9 mouse cellular contexts compared by ENCODE assay signal in the genomic region with DNA sequence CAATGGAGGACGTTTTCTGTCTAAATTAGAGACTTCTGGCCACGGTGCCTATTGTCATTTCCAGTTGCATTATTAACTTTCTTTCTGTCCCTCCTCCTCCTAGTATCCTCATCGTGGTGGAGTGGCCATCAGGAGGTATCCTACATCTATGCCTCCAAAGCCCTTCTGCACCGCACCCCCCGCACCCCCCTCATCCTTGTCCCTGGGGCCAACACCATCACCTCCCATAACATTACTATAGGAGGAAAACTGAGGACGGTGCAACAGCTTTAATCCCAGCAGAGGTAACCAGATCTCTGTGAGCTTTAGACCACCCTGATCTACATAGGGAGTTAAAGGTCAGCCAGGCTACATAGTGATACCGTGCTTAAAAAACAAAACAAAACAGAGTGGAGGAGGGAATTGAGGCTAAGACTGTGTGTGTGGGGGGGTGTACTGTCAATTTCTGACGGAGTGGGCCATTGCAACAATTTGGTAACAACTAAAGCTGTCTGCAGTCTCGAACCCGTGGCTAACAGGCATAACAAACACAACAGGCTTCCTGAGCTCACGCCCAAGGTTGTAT. TPM values are rescaled to one million over a fixed set of nuclear protein-coding genes. Genes with fewer than 3 reads are reported as not detected.
DNase-seq lines count a peak whose midpoint lies in the region; ATAC-seq and TF ChIP-seq lines count a peak whose summit lies in the region.
"Had no signal": no experiment of that assay in that cellular context is flagged by ENCODE, and none has a peak within 500 bp of the region (broad histone marks: within the 10 kb centered on the region; RNA-seq: fewer than 3 reads in every experiment).

No protein-coding gene starts in this region.

- peak overlapping the region; percentile 74 for H3K9ac ChIP-seq in lung, embryonic 14.5 days
- H3K9ac ChIP-seq in embryonic facial prominence, embryonic 15.5 days = peak overlapping the region; percentile 9; the same call in 1 of the 2 replicates
- peak overlapping the region; percentile 9; the same call in 1 of the 2 replicates for H3K9ac ChIP-seq in intestine, embryonic 15.5 days
- peak overlapping the region; percentile 63; the same call in 1 of the 2 replicates for H3K9ac ChIP-seq in neural tube, embryonic 13.5 days

- H3K27me3 ChIP-seq in lung, embryonic 14.5 days (ENCODE audit: insufficient read depth, low read length) = no peaks in the 10 kb centered on the region
- H3K27me3 ChIP-seq in embryonic facial prominence, embryonic 15.5 days = no peaks in the 10 kb centered on the region
- no peaks in the 10 kb centered on the region for H3K27me3 ChIP-seq in intestine, embryonic 15.5 days (replicated peaks)
- no peaks in the 10 kb centered on the region; the same call in 1 of the 2 replicates for H3K27me3 ChIP-seq in neural tube, embryonic 13.5 days

- H3K4me3 ChIP-seq in lung, embryonic 14.5 days (ENCODE audit: low read depth, low read length) = peak overlapping the region; percentile 79
- peak overlapping the region; percentile 83 for H3K4me3 ChIP-seq in embryonic facial prominence, embryonic 15.5 days (replicated peaks)
- H3K4me3 ChIP-seq in intestine, embryonic 15.5 days (replicated peaks) = peak overlapping the region; percentile 48
- H3K4me3 ChIP-seq in neural tube, embryonic 13.5 days = peak overlapping the region; percentile 86

- no peak for TF ChIP-seq CTCF in lung, embryonic 14.5 days (IDR thresholded peaks at IDR 0.05; ENCODE audit: low read depth)

- peak; percentile 43 for ATAC-seq in lung, embryonic 14.5 days (ENCODE audit: insufficient read depth)
- ATAC-seq in embryonic facial prominence, embryonic 15.5 days (ENCODE audit: insufficient number of reproducible peaks, low FRiP score, low TSS enrichment, low read depth) = no peak
- ATAC-seq in intestine, embryonic 15.5 days = no peak; the same call in 1 of the 2 replicates
- peak; percentile 42 for ATAC-seq in neural tube, embryonic 13.5 days (ENCODE audit: low read depth)

- H3K36me3 ChIP-seq in lung, embryonic 14.5 days (ENCODE audit: insufficient read depth) = peaks cover 20% of the 10 kb centered on the region
- H3K36me3 ChIP-seq in embryonic facial prominence, embryonic 15.5 days = peaks cover 24% of the 10 kb centered on the region
- peaks cover 10% of the 10 kb centered on the region for H3K36me3 ChIP-seq in intestine, embryonic 15.5 days
- H3K36me3 ChIP-seq in neural tube, embryonic 13.5 days = peaks cover 27% of the 10 kb centered on the region

- peak overlapping the region; percentile 77 for H3K4me2 ChIP-seq in lung, embryonic 14.5 days
- H3K4me2 ChIP-seq in embryonic facial prominence, embryonic 15.5 days (replicated peaks) = peak overlapping the region; percentile 67
- peak overlapping the region; percentile 74 for H3K4me2 ChIP-seq in intestine, embryonic 15.5 days (replicated peaks)
- peak overlapping the region; percentile 81 for H3K4me2 ChIP-seq in neural tube, embryonic 13.5 days

- no peaks in the 10 kb centered on the region for H3K4me1 ChIP-seq in lung, embryonic 14.5 days (ENCODE audit: insufficient read depth)
- H3K4me1 ChIP-seq in embryonic facial prominence, embryonic 15.5 days = peaks cover 12% of the 10 kb centered on the region
- H3K4me1 ChIP-seq in intestine, embryonic 15.5 days (replicated peaks) = peaks cover 4% of the 10 kb centered on the region; the same call in 1 of the 2 replicates
- H3K4me1 ChIP-seq in neural tube, embryonic 13.5 days (replicated peaks) = peaks cover 16% of the 10 kb centered on the region

- DNase-seq in lung, embryonic 14.5 days = no peak
- DNase-seq in lung, postnatal 4 days = no peak
- DNase-seq in embryo, embryonic 9.5 days (ENCODE audit: extremely low spot score) = no peak
- DNase-seq in adrenal gland, adult 8-10 months = no peak
- no peak for DNase-seq in kidney, adult 9 months

- no peaks in the 10 kb centered on the region for H3K9me3 ChIP-seq in lung, embryonic 14.5 days (ENCODE audit: low read depth, low read length)
- H3K9me3 ChIP-seq in embryonic facial prominence, embryonic 15.5 days (replicated peaks) = no peaks in the 10 kb centered on the region
- H3K9me3 ChIP-seq in intestine, embryonic 15.5 days = no peaks in the 10 kb centered on the region
- H3K9me3 ChIP-seq in neural tube, embryonic 13.5 days = no peaks in the 10 kb centered on the region

- whole genome bisulfite sequencing in lung, embryonic 14.5 days = 53% methylated on average over 11 of the region's 11 CpGs
- 61% methylated on average over 11 of the region's 11 CpGs for WGBS in embryonic facial prominence, embryonic 15.5 days
- 63% methylated on average over 11 of the region's 11 CpGs for WGBS in intestine, embryonic 15.5 days
- WGBS in neural tube, embryonic 13.5 days = 62% methylated on average over 11 of the region's 11 CpGs

- peak overlapping the region; percentile 3; the same call in 1 of the 2 replicates for H3K27ac ChIP-seq in lung, embryonic 14.5 days (ENCODE audit: low read depth)
- no peak overlapping the region for H3K27ac ChIP-seq in embryonic facial prominence, embryonic 15.5 days (replicated peaks)
- no peak overlapping the region for H3K27ac ChIP-seq in intestine, embryonic 15.5 days
- peak overlapping the region; percentile 42; the same call in 1 of the 2 replicates for H3K27ac ChIP-seq in neural tube, embryonic 13.5 days (replicated peaks)

RNA-seq across cellular contexts. Expression of a gene that starts 0.5 kb away (rescaled TPM):
- 518 and 549 TPM in 2 replicates for polyA plus RNA-seq in lung, embryonic 14.5 days (2014; fragmentation: Nextera tagmentation; extraction: Ambion mirVana)
- polyA plus RNA-seq in embryonic facial prominence, embryonic 15.5 days (2015; fragmentation: Nextera tagmentation; extraction: Ambion mirVana) = 549 and 569 TPM in 2 replicates
- 832 and 903 TPM in 2 replicates for polyA plus RNA-seq in intestine, embryonic 15.5 days (2015; fragmentation: Nextera tagmentation; extraction: Ambion mirVana)
- 697 and 709 TPM in 2 replicates for polyA plus RNA-seq in neural tube, embryonic 13.5 days (2015; fragmentation: Nextera tagmentation; extraction: Ambion mirVana)
- 100 to 1,000 TPM; 436 to 646 (median 493) TPM for total RNA-seq in adrenal gland, adult 8-10 months (2022)

RNA-seq across cellular contexts. Expression of a gene that starts 7.8 kb away (rescaled TPM):
- 1.9 and 3.6 TPM in 2 replicates for polyA plus RNA-seq in lung, embryonic 14.5 days (2014; fragmentation: Nextera tagmentation; extraction: Ambion mirVana)
- polyA plus RNA-seq in embryonic facial prominence, embryonic 15.5 days (2015; fragmentation: Nextera tagmentation; extraction: Ambion mirVana) = 1.3 and 3.5 TPM in 2 replicates
- polyA plus RNA-seq in intestine, embryonic 15.5 days (2015; fragmentation: Nextera tagmentation; extraction: Ambion mirVana) = 0.25 and 0.59 TPM in 2 replicates
- 0.24 TPM in 1 of 2 replicates, not detected in the other for polyA plus RNA-seq in neural tube, embryonic 13.5 days (2015; fragmentation: Nextera tagmentation; extraction: Ambion mirVana)
- 1 to 10 TPM in 1 of 4 experiments, under 1 TPM in 2, not detected in 1; 0.52 to 1.4 (median 0.59) TPM for total RNA-seq in adrenal gland, adult 8-10 months (2022)
- total RNA-seq: neutrophil, adult 5-6 weeks had no signal

RNA-seq across cellular contexts. Expression of a gene that starts 19.2 kb away (rescaled TPM):
- polyA plus RNA-seq in lung, embryonic 14.5 days (2014; fragmentation: Nextera tagmentation; extraction: Ambion mirVana) = not detected in 2 replicates
- 0.34 and 0.44 TPM in 2 replicates for polyA plus RNA-seq in embryonic facial prominence, embryonic 15.5 days (2015; fragmentation: Nextera tagmentation; extraction: Ambion mirVana)
- polyA plus RNA-seq in intestine, embryonic 15.5 days (2015; fragmentation: Nextera tagmentation; extraction: Ambion mirVana) = 0.34 TPM in 1 of 2 replicates, not detected in the other
- 0.36 and 0.66 TPM in 2 replicates for polyA plus RNA-seq in neural tube, embryonic 13.5 days (2015; fragmentation: Nextera tagmentation; extraction: Ambion mirVana)
- not detected for total RNA-seq in adrenal gland, adult 8-10 months (2022)
- total RNA-seq: neutrophil, adult 5-6 weeks had no signal

RNA-seq across cellular contexts. Expression of a gene that starts 23.5 kb away (rescaled TPM):
- polyA plus RNA-seq in lung, embryonic 14.5 days (2014; fragmentation: Nextera tagmentation; extraction: Ambion mirVana) = 93.6 and 98.7 TPM in 2 replicates
- 110 and 118 TPM in 2 replicates for polyA plus RNA-seq in embryonic facial prominence, embryonic 15.5 days (2015; fragmentation: Nextera tagmentation; extraction: Ambion mirVana)
- polyA plus RNA-seq in intestine, embryonic 15.5 days (2015; fragmentation: Nextera tagmentation; extraction: Ambion mirVana) = 90.3 and 92.0 TPM in 2 replicates
- 120 and 126 TPM in 2 replicates for polyA plus RNA-seq in neural tube, embryonic 13.5 days (2015; fragmentation: Nextera tagmentation; extraction: Ambion mirVana)
- total RNA-seq in adrenal gland, adult 8-10 months (2022) = 100 to 1,000 TPM; 136 to 162 (median 142) TPM

Comparison
In these comparisons a context has a peak if more than half of its experiments do, and no peak if none do; other contexts are left out.
1. ATAC-seq: peak in lung, embryonic 14.5 days (single experiment) and neural tube, embryonic 13.5 days (single experiment); none in embryonic facial prominence, embryonic 15.5 days (single experiment) and intestine, embryonic 15.5 days (single experiment).
2. H3K27ac ChIP-seq: peak in lung, embryonic 14.5 days (single experiment) and neural tube, embryonic 13.5 days (single experiment); none in embryonic facial prominence, embryonic 15.5 days (single experiment) and intestine, embryonic 15.5 days (single experiment).
3. H3K9ac ChIP-seq: peak in every context shown above with its lines; median percentile 74 in lung, embryonic 14.5 days; 63 in neural tube, embryonic 13.5 days; 9 in embryonic facial prominence, embryonic 15.5 days; 9 in intestine, embryonic 15.5 days.
4. Peak in every context shown above with its lines, with median percentiles within 50 percentile points of each other: H3K4me2 ChIP-seq and H3K4me3 ChIP-seq.